Comparison of ENCODE assay signal across 9 mouse cellular contexts in genomic region chr1:167636948-167637347, GRCm38 (mm10). TPM values are rescaled to one million over a fixed set of nuclear protein-coding genes. Genes with fewer than 3 reads are reported as not detected.
DNase-seq lines count a peak whose midpoint lies in the region; TF ChIP-seq lines count a peak whose summit lies in the region.
"Had no signal": no experiment of that assay in that cellular context is flagged by ENCODE, and none has a peak within 500 bp of the region (broad histone marks: within the 10 kb centered on the region; RNA-seq: fewer than 3 reads in every experiment).

No protein-coding gene starts in this region.

- 18% methylated on average over 3 of the region's 3 CpGs for WGBS in heart, embryonic 10.5 days
- WGBS in olfactory bulb, adult 2 months = 7% methylated on average over 3 of the region's 3 CpGs

- peak; percentile 67 for TF ChIP-seq RAD21 in CH12.LX (IDR thresholded peaks at IDR 0.05; ENCODE audit: low read depth, low read length)

- H3K4me1 ChIP-seq in CH12.LX (ENCODE audit: control insufficient read depth in 1 of 2, insufficient read depth in 2 of 2) = no peaks in the 10 kb centered on the region
- H3K4me1 ChIP-seq in heart, embryonic 10.5 days = no peaks in the 10 kb centered on the region
- peaks cover 3% of the 10 kb centered on the region; the same call in 1 of the 2 replicates for H3K4me1 ChIP-seq in olfactory bulb, adult 2 months (ENCODE audit: control insufficient read depth, insufficient read depth, low read length)

- dilution Hi-C loops in CH12.LX (cut with MboI; ENCODE audit: extremely low pct_ligation_motif_present, extremely low pct_unique_long_range_greater_than_20kb, low sequenced_read_pairs) = loop anchor here (25.0 kb wide), 1 partner anchor 225 kb away; no protein-coding TSS in a partner anchor

- in situ Hi-C loops in CH12.LX (cut with MboI; ENCODE audit: low pct_ligation_motif_present, low pct_unique_long_range_greater_than_20kb, low sequenced_read_pairs) = no loop called here

- TF ChIP-seq POLR2A in CH12.LX (IDR thresholded peaks at IDR 0.05; ENCODE audit: low read depth, low read length) = no peak
- TF ChIP-seq POLR2A in olfactory bulb, adult 2 months (IDR thresholded peaks at IDR 0.05; ENCODE audit: insufficient read depth, low read depth, low read length) = no peak

- peak; percentile 65 for DNase-seq in CH12.LX (ENCODE audit: extremely low read depth)
- peak; percentile 79 for DNase-seq in adrenal gland, postnatal 14 days
- DNase-seq in embryo, embryonic 11.5 days (ENCODE audit: low read depth, low spot score) = peak; percentile 58
- DNase-seq in heart, embryonic 10.5 days (ENCODE audit: low spot score) = peak; percentile 83
- peak; percentile 58 to 61 for DNase-seq in kidney, postnatal 25 days
- DNase-seq in lung, adult 18-20 months = peak; percentile 22 to 46
- peak; percentile 18 to 22 for DNase-seq in thymus, postnatal 36 days

- no peak for TF ChIP-seq EP300 in CH12.LX (IDR thresholded peaks at IDR 0.05; ENCODE audit: low read length)

- H3K9ac ChIP-seq in CH12.LX (ENCODE audit: insufficient read depth, low read depth) = no peak overlapping the region
- H3K9ac ChIP-seq: heart, embryonic 13.5 days had no signal

- H3K4me2 ChIP-seq in CH12.LX (ENCODE audit: insufficient read depth, low read depth, poor library complexity, severe bottlenecking) = no peak overlapping the region
- H3K4me2 ChIP-seq: heart, embryonic 13.5 days had no signal

- H3K36me3 ChIP-seq in CH12.LX (replicated peaks in 1 of 2; ENCODE audit: control insufficient read depth in 1 of 2, insufficient read depth in 1 of 2, low read length in 1 of 2) = no peaks in the 10 kb centered on the region
- H3K36me3 ChIP-seq in heart, embryonic 10.5 days = no peaks in the 10 kb centered on the region
- H3K36me3 ChIP-seq: heart, embryonic 13.5 days had no signal

- peaks cover 3% of the 10 kb centered on the region for H3K9me3 ChIP-seq in CH12.LX (replicated peaks; ENCODE audit: low read length)
- H3K9me3 ChIP-seq in heart, embryonic 10.5 days = no peaks in the 10 kb centered on the region
- H3K9me3 ChIP-seq: heart, embryonic 13.5 days had no signal

- TF ChIP-seq CTCF in CH12.LX (conservative IDR thresholded peaks at IDR 0.05 in 1 of 2, IDR thresholded peaks at IDR 0.05 in 1 of 2; ENCODE audit: low read depth in 2 of 2, low read length in 2 of 2) = peak; percentile 69 to 80
- peak; percentile 52 for TF ChIP-seq CTCF in olfactory bulb, adult 2 months (IDR thresholded peaks at IDR 0.05; ENCODE audit: insufficient read depth, low read depth, low read length)

- no peak overlapping the region for H3K4me3 ChIP-seq in CH12.LX (replicated peaks in 1 of 3; ENCODE audit: low read depth in 2 of 3, low read length in 2 of 3, poor library complexity in 1 of 3)
- no peak overlapping the region for H3K4me3 ChIP-seq in heart, embryonic 10.5 days
- no peak overlapping the region for H3K4me3 ChIP-seq in olfactory bulb, adult 2 months (ENCODE audit: insufficient read depth, low read depth, low read length)
- H3K4me3 ChIP-seq: heart, embryonic 13.5 days had no signal

- H3K27ac ChIP-seq in CH12.LX (ENCODE audit: insufficient read depth, low read depth) = no peak overlapping the region
- H3K27ac ChIP-seq in heart, embryonic 10.5 days = no peak overlapping the region
- H3K27ac ChIP-seq in olfactory bulb, adult 2 months (ENCODE audit: insufficient read depth, low read depth, low read length) = no peak overlapping the region
- H3K27ac ChIP-seq: heart, embryonic 13.5 days had no signal

- H3K27me3 ChIP-seq in CH12.LX (replicated peaks) = peaks cover 39% of the 10 kb centered on the region
- H3K27me3 ChIP-seq in heart, embryonic 10.5 days (ENCODE audit: insufficient read depth, poor library complexity, severe bottlenecking) = peaks cover 33% of the 10 kb centered on the region

- no peaks in the 10 kb centered on the region for H3K79me2 ChIP-seq in CH12.LX (replicated peaks; ENCODE audit: control insufficient read depth, extremely low read depth, insufficient read depth, poor library complexity, severe bottlenecking)

TF ChIP-seq in CH12.LX, 34 proteins besides CTCF, POLR2A, EP300 and RAD21:
- TF ChIP-seq SMC3 (IDR thresholded peaks at IDR 0.05; ENCODE audit: low read depth, low read length) (peak; percentile 71), ZNF384 (IDR thresholded peaks at IDR 0.05; ENCODE audit: low read depth, low read length) (no peak)

RNA-seq across cellular contexts. Expression of gene Rxrg, which starts 38.8 kb away (rescaled TPM):
- total RNA-seq in CH12.LX (2012; rRNA removed) (not detected in 2 replicates), CH12.LX (2014; rRNA removed) (not detected in 2 replicates)
- not detected in 2 replicates for polyA plus RNA-seq in CH12.LX (2012; ENCODE audit: insufficient read length, low read depth)
- 14.8 and 15.8 TPM in 2 replicates for total RNA-seq in adrenal gland, postnatal 14 days (2021)
- 2.0 and 3.5 TPM in 2 replicates for polyA plus RNA-seq in heart, embryonic 10.5 days (2016; fragmentation: Nextera tagmentation; extraction: Ambion mirVana)
- polyA plus RNA-seq in olfactory bulb, adult 2 months (2012; ENCODE audit: insufficient read depth, insufficient read length, low replicate concordance, missing spikeins) = not detected in 2 replicates

RNA-seq across cellular contexts. Expression of gene Lmx1a, which starts 52.1 kb away (rescaled TPM):
- total RNA-seq in CH12.LX (2012; rRNA removed) (not detected in 2 replicates), CH12.LX (2014; rRNA removed) (not detected in 2 replicates)
- not detected in 2 replicates for polyA plus RNA-seq in CH12.LX (2012; ENCODE audit: insufficient read length, low read depth)
- not detected in 2 replicates for total RNA-seq in adrenal gland, postnatal 14 days (2021)
- 2.2 and 4.0 TPM in 2 replicates for polyA plus RNA-seq in heart, embryonic 10.5 days (2016; fragmentation: Nextera tagmentation; extraction: Ambion mirVana)
- not detected in 2 replicates for polyA plus RNA-seq in olfactory bulb, adult 2 months (2012; ENCODE audit: insufficient read depth, insufficient read length, low replicate concordance, missing spikeins)

Comparison
In these comparisons a context has a peak if more than half of its experiments do, and no peak if none do; other contexts are left out.
1. DNase-seq: peak in every context shown above with its lines; median percentile 83 in heart, embryonic 10.5 days; 79 in adrenal gland, postnatal 14 days; 65 in CH12.LX; 60 in kidney, postnatal 25 days; 58 in embryo, embryonic 11.5 days; 34 in lung, adult 18-20 months; 20 in thymus, postnatal 36 days.